Mouse (Mus musculus) urinary bladder, postnatal 14 days (tissue): ENCODE data around the gene Cybc1.

Experiments used
- DNase-seq: peaks from one replicate; pipeline ENCODE4 v3.0.0; 2021; ENCODE audit warnings: low spot score

The Cybc1 gene

DNA sequence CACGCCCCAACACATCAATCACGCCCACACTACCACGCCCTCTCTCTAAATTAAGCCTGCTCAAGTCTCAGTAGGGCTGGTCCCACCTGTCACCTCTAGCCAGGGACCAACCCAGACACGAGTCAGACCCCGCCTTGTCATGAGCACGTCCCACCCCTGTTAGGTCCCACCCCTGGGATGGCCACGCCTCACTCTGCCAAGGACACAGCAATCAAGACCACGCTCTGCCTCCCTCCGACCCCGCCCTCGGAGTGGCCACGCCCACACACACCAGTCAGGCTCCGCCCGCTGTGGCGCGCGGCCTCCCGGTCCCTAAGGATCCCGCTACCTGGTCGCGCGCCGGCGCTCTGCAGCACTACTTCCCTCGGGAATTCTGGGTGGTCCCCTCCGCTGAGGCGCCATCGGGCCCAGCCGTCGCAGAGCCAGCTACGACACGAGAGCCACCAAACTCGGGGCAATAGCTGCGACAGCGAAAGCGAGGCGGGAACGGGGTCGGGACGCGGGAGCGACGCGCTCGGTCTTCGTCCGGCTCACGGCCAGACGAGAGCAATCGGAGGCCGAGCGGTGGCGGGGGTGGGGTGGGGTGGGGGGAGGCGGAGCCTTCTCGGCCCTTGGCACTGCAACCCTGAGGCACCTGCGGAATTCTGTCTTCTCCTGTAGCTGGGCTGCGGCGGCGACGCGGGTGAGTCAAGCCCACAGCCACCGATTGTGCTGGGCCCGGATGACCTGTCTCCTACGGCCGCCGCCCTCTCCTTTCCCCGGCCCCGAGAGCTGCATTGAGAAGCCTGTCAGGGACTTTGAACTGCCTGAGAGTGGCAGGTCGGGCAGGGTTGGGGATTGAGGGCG lies 24.7 kb downstream of the Cybc1 start, which contains the start of the genes Hexdc and Ogfod3:
Gene Hexdc (plus strand): TSS at position 273 of the 846 bp plus-strand sequence.
Gene Ogfod3 (minus strand): TSS at position 551 of the 846 bp plus-strand sequence.
- DNase-seq = peak; percentile 97

DNA sequence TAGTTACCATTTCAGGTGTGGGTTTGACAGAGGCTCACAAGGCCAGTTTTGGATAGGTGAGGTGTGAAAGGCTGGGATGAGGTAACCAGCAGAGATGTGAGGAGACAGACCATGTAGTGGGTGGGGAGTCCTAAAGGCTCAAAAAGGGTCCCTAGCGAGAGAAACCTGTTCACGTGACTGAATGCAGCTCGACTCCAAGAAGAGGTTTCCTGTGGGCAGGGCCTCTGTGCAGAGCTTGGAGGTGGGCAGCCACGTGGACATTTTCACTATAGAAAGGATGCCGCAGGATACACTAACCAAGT lies 25.3 kb downstream of the Cybc1 start:
- DNase-seq = no peak

DNA sequence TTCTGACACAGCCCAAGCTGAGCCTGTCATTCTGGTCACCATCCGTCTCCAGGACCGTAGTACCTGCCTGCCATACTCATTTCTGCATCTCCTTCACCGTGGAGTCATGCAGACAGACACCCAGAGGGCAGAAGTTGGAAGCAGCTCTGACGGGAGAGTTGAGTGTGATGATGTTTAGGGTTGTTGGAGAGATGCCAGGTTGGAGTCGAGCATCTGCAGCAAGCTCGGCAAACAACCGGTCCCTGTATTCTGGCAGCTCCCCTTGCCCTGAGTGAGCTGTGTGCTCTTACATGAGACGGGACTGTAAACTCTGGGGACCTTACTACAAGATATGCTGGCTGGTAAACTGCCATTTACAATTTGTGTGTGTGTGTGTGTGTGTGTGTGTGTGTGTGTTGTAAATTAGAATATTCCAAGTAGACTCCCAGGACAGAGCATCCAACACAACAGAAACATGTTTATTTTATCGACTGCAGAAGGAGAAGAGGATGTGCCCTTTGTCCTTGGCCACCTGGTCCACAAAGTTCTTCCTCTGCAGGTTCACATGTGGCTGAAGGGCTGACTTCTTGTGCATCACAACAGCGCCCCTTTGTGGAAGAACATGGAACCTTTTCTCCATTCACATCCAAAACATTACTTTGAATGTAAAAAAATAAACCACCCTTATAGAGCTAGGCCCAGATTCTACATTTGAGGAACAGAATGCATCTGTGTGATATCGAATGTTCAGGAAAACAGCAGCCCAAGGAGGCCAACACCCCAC lies 27.5 kb downstream of the Cybc1 start:
- DNase-seq = peak; percentile 38

DNA sequence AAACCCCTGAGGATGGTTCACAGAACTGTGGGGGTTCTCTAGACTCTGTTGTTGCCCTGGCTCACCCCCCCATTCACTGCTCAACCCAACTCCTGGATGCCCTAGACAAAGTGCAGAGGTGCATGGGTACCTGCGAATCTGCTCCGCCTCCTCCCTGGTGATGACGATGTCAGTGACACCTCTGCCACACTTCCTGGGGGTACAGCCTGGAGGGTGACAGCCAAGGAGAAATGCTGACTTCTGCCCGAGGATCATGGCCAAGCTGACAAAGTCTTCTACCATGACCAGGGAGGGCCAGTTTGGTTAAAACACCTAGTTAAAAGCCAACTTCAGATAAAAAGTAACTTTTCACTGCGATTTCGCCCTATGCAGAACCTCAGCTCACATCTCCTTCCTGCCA lies 28.3 kb downstream of the Cybc1 start:
- DNase-seq = no peak

DNA sequence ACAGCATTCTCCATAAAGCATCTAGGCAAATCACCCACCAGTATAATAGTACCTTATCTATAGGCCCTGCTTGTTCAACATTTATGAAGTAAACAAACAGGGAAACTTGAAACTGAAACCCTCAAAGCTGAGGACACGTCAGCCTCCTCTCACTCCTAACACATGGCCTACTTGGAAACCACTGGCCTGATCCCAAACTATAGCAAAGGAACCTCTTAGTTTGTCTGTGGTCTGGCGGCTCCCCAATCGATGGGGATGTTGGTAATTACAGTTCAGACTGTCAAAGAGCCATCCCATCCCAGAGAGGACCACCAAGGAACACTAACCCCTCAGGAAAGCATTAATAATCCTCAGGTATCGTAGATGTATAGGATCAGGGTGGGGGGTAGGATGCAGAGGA lies 29.3 kb downstream of the Cybc1 start:
- DNase-seq = no peak

DNA sequence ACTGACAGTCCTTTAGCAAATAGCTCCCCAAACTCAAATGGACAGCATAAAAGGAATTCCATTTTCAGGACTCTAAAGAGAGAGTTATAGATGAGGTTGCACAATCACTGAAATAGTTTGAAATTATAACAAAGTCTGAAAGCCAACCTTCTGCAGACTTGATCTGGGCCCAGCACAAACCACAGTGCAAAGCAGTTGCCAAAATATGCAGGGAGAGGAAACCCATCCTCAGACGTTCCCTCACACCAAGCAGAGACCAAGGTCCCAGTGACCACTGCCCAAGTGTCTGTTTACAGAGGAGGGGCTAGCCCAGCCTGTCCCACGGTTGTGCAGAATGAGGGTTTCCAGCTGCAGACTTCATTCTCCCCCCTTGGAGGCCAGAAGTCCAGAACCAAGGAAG lies 30.5 kb downstream of the Cybc1 start:
- no peak for DNase-seq

DNA sequence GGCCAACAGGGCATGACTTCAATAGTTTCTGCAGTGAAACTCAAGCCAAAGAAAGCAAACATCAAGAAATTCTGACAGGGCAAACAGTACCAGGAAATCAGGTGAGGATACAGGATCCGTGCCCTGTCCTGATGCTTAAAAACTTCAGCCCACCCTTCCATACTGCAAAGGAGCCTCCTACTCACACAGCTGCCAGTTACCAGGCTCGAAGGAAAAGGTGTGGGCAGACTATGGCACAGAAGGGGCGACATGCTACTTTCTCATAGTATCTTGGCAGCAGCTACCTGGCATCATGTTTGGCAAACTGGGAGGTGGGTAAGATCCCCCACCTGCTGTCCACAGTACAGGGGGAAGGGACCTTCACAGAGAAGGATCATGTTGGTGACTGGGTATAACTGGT lies 35.7 kb downstream of the Cybc1 start:
- no peak for DNase-seq

DNA sequence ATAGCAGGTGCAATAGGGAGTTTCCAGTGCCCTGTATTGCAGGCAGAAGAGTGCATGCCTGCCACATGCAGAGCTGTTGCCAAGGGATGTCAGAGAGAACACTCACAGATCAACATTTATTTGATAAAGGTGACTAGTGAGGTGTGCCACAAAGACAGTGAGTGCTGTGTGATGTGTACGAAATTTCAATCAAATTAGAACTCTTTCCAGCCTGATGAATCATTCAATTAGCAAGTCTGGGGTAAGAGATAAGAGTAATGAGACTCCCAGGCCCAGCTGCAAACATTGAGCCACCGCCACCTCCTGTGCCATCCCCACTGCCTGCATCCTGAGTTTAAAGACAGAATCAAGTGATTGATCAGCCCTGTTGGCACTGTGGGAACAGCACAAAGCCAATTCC lies 36.4 kb downstream of the Cybc1 start:
- no peak for DNase-seq

DNA sequence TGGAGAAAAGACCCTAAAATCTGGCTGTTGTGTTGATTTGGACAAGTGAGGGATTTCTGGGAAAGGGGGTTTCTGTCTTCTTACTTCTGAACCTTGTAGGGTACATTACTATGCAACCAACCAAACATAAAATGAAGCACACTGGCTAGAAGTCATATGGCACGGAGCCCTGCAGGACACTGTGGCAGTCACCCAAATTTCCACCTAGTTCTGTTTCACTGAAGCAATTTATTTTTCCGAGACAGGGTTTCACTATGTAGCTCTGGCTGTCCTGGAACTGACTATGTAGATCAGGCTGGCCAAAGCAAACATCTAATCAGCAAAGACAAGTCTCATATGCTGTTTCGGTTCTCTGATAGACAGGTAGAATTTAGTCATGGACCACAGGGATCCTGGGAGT lies 39.4 kb downstream of the Cybc1 start:
- no peak for DNase-seq

DNA sequence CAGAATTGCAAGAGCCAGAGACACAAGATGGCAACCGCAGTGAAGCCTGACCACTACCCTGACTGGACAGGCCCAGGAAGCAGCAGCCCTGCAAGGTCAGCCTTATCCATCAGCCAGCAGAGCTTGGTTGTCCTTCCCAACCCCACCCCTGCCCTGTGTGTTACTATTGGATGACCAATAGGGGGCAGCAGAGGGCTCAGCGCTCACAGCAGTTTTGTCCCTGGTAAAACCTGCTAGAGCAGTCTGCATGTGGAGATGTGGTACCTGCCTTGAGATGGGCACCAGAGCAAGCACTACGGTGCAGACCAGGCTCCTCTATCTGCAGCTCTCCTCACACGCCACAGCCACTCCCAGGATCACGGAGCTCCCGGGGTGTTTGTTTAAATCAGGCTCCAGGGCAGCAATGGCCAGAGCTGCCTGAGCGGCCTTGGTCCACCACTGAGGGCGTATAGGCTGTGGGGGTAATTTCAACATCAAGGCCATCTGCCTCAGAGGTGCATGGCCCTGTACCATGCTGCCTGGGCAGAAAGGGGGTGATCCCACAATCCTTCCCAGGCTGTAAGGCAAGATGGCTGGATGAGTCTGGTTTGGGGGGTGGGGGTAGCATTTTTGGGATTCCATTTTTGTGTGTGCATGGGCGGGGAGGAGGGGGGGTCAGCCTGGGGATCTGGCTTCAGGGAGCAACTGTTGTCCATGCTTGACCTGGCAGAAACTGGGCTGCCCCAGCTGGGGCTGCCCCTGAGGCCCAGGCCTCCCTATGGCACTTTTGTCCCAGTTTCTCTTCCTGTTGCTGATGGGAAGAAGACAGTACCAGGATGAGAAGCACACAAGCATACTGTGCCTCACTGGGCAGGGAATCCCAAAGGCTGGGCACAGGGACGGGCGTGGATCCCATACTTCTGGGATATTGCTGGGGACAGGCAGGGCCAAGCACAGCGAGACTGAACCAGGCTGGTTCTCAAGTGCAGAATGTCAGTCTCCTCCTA lies 52.5 kb downstream of the Cybc1 start:
- peak; percentile 68 for DNase-seq

DNA sequence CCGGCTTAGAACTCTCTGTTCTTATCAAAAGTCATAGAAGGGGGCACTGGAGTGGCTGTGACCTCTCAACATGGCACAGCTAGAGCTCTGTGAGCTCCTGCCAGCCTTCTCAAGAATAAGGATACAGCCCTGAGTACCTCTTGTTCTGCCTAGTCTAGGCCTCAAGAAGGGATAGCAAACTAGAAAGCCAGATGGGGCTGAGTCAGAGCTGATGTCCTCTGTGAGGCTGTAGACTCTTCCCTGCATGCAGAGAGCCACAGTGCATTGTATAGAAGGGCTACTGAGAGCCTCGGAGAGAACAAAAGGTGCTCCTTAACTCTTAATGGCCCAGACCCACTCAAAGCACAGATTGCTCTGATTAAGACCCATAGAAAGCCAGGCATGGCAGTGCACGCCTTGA lies 54.9 kb downstream of the Cybc1 start:
- DNase-seq = no peak

DNA sequence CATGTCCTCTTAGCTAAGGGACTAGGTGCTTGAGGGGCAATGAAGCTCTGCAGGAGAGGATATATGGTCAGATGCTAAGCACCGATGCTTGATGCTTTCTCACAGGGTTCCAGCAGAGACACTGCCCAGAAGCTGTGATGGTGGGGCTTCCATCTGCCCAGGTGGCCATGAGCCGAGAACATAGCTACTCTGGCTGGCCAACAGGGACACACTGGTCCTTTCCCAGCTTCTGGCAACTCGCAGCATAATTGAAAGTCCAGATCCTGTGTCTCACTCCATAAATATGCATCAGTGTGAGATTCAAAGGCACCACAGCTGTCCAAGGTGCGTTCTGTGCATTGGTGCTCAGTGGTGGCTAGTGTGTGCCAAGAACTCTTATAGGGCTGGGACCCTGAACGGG lies 55.9 kb downstream of the Cybc1 start:
- DNase-seq = no peak
